Mouse (Mus musculus) heart, adult 8-10 months (tissue): ENCODE measurements around the gene Srgn. TPM values are rescaled to one million over a fixed set of nuclear protein-coding genes. Genes with fewer than 3 reads are reported as not detected.
"Not testable (repeated sequence)": the region's sequence is repeated elsewhere in the genome, so short reads cannot be mapped to it uniquely, and the experiment has no call there.

ENCODE experiments used
- DNase-seq: peaks from one replicate; pipeline ENCODE4 v3.0.0; 2022; ENCODE audit warnings: low spot score
- total RNA-seq, 4 experiments: library from RNA; stranded (reverse); gene quantifications; 2 replicates each; pipeline ENCODE4 v1.2.4; 2022

The Srgn gene
- total RNA-seq, 4 experiments from 2014 or later = 36.1 to 45.8 (median 37.8) TPM

DNA sequence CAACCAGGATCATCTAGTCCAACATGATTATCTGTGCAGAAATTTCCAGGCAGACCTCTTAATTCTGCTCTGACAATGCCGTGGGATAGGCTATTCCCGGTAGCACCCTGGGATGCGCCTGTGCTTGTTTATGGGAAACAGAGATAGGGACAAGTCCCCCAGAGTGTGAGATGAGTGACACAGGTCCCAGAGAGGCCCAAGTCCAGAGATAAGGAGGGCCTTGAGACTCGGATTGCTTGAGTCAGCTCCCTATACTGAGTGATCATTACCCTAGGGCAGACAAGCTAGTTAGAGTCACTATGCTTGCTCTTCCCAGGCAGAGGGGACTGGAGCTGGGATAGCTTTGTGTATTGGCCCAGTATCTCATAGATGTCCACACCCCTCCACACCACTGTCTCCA lies 5.5 kb downstream of the Srgn start:
- no peak for DNase-seq

DNA sequence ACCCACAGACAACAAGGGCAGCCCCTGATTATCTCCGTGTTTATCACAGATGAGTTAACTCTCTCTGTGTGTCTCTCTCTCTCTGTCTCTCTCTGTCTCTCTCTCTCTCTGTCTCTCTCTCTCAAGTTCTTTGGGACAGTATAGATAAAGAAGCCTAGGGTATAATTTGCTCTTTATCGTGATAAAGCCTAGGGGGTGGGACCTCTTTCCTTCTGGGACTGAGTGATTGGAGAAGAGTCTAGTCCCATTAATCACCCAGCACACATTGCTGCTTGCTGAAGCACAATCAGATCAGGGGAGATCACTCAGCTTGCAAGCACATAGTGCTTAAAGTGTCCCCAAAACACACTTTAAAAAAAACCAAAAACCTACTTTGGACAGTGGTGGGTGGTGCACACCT lies 6.3 kb downstream of the Srgn start:
- DNase-seq = no peak

DNA sequence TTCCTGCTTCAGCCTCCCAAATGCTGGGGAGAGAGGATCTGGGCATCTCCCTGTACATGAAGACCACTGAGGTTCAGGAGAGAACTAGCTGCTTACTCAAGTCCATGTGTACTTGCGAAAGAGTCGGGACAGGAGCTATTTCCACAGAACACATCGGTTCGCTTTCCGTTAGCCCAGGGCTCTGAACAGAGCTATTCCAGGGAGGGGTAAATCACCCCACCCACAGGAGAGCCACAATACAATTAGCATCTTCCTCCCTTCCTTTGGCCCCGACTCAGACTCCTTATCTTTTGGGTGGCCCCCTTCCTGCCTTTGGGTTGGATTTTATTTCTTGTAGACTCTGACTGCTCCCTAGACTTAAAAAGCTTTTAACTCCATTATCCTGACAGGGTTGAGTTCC lies 9.7 kb downstream of the Srgn start:
- no peak for DNase-seq

DNA sequence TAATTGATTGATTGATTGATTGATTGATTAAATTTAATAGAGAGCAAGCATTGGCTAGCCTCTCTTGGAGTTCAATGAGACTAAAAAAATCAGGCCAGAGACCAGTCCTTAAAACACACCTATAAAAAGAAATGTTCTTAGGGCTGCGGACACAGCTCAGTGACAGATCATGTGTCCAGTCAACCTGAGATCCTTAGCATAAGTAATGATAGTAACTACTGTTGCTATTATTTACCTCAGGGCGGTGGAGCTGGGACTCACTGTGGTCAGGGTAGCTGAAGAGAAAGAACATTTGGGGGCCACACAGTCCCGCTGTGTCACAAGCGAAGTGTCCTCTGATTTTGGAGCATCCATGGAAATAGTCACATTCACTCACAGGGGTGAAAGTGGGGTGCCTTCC lies 14.4 kb downstream of the Srgn start:
- no peak for DNase-seq

DNA sequence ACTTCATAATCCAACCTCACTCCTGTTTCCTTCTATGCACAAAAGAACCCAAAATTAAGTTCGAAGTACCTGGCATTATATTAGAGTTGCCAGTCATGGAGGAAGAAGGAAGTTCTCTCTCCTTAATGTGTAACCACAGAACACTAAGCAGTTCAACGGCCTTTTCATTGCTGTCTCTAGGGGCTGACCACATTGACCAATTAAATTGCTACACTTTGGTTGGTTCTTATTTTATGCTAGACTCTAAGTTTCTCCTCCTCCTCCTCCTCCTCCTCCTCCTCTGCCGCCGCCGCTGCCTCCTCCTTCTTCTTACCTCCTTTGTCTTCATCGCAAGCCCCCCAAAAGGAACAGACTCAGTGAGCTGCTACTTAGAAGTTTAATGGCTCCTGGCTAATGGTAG lies 15.7 kb downstream of the Srgn start:
- DNase-seq = no peak

DNA sequence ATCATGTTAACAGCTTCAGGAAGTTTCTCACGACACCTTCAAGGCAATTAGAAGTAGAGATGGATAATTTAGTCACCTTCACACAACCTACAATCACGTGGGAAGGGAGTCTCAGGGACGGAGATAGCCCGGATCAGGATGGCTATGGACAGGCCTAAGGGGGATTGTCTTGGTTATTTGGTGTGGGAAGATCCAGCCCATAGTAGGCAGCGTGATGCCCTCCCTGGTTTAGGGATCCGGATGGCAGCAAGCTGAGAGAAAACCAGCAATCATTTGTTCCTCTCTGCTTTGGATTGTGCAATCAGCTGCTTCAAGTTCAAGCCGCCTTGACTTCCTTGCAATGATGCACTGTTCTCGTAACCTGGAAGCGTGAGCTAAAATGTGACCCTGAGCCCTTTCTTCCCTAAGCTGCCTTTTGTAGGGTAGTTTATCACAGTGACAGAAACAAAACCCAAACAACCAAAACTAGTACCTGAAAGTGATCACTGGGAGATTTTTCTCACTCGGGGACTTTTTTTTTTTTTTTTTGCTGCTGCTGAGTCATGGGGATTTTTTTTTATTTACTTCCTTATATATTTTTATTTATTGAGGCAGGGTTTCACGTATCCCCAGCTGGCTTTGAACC lies 18.1 kb downstream of the Srgn start:
- no peak for DNase-seq

DNA sequence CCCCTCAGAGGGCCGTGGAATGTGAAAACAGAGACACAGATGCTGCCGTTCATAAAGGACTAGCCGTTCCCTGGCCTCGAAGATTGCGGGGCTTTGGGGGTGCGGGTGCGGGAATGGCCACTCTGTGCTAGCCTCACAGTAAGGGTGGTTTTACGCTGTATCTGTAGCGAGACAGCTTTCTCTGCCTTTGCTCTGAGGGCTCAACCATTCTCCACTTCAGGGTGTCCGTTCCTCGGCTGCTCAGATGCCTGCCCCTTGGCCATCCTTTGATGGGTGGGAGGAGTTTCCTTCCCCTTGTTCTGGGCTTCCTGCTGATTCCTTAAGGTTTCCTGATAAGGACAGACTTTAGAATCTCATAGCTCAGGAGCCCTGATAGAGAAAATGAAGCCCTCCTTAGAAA lies 18.8 kb downstream of the Srgn start:
- DNase-seq = peak; percentile 82

DNA sequence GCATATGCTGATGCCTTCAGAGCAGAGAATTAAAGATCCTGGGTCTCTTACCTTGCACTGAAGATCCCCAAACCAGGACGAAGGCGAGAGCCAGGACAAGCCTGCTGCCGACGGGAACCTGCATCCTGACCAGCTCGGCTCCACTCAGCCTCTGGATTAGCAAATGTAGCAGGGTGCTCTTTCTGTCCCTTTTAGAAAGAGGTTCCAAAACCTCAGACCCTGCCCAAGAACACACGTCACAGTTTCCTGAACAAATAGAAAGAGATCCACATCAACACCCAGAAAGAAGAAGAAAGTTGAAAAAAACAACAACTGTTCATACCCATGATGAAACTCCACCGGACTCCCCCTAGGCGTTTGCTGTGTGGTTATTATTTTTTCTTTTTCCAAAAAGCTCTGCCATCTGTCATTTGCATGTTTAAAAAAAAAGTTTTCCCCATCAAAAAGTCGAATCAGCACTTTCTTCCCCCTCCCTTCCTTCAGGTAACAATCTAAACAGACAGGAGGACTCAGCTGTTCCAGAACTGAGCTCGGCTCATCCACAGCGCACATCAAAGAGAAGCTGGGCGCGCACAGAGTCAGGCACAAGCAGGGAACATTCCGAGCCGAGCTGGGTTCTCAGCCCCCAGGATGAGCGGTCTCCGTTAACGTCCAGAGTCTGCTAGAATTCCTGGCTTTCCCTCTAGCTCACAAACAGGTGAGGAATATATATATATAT lies 19.5 kb downstream of the Srgn start:
- DNase-seq = peak; percentile 89

DNA sequence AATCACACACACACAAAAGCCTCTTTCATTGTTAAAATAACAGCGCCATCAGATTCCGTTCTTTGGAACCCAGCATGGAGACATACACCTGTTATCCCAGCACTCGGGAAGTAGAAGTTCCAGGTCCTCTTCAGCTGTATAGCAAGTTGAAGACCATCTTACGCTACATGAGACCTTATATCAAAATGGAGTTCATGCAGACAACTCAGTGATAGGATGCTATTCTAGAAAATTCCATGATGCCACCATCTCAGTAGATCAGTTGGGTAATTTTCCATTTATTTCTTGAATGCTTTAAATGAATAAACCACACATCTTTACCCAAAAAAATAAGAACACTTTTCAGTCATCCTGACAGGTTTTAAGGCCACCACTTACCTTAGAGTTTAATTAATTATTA lies 20.2 kb downstream of the Srgn start:
- no peak for DNase-seq

DNA sequence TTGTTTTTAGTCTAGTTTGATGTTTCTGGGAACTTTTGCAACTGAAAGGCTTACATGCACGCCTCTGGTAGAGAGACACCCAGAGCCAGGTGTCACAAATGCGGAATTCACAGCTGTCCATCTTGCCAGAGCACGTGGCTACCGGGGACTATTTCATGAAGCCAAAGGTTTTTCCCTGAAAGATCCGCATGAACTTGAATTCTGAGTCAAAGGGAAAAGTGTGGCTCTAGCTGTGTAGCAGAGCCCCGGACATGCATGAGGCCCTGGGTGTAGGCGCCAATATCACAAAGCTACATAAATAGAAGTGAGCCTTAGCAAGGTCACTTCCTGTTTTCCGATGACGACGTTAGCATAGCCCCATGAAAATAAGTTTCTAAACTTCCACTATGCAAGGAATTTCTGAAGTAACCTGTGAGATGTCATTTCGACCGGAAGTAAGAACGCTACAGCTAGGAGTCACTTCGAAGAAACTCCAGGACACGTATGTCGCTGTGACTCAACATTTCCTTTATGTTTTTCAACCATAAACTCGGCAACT lies 21.2 kb downstream of the Srgn start:
- DNase-seq = no peak

DNA sequence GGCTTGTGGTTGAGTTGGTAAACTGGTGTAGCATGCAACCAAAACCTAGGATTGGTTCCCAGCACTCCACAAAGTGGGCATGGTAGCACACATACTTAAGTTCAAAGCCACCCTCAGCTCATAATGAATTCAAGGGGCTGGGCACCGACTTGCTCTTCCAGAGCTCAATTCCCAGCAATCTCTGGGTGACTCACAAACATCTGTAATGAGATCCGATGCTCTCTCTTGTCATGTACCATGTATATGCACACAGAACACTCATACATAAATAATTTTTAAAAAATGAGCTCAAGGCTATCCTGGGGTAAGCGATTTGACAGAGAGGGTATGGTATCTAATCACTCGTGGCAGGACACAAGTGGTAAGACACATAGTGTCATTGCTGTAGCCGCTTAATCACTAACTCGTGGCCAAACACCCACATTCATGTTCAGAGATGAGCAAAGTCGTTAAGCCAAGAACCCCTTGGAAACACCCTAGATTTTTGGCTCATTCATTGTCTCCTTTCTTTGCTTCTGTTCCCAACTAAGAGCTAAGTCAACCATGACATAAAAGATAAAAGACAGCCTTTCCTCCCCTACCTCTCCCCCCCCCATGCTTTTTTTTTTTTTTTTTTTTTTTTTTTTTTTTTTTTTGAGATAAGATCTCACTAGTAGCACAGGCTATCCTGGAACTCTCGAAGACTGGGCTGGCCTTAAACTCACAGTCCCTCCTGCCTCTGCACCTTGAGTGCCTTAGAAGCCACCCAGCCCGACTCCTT lies 21.8 kb downstream of the Srgn start:
- DNase-seq = no peak

DNA sequence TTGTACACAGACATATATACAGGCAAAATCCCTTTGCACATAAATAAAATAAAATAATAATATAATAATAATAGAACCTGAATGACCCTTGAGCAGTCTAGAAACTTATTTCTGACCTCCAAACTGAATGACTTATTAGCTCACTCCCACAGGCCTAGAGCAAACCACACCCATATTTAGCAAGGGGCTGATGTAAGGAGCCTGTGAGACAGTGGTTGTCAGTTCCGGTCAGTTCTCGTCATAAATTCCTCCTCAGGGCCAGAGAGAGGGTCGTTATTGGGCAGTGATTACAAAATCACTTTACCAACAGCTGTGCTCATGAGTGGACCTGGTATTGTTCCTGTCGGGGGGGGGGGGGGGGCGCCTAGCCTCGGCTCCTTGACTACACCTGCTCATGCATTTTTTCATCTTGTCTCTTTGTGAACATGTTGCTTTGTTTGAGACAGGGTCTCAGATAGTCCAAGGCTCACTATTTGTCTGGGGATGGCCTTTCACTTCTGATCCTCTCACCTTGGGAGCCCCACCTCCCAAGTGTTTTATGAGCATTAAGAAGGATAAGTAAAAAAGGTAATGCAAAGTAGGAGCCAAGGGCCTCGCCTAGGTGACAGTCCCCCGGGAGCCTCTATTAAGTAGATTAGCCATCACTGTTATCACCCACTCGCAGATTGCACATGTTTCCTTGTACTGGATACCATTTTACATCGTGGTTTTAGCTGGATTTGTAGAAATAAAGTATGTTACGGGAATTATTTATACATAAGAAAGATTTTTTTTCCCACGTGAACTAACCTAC lies 23.2 kb downstream of the Srgn start:
- DNase-seq = no peak

DNA sequence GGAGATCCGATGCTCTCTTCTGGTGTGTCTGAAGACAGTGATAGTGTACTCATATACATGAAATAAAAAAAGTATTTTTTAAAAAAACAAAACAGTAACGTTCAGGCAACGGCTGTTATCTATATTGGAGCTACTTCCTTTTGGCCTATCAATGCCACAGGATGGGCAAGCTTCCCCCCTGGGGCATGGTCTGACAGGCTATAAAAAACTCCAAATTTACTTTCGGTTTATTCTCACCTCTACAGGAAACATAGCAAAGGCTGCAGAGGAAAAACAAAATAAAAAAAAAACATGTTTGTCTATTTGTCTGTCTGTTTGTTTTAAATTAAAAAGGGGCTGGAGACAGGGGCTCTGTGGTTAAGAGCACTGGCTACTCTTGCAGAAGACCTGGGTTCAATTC lies 23.9 kb downstream of the Srgn start:
- no peak for DNase-seq

DNA sequence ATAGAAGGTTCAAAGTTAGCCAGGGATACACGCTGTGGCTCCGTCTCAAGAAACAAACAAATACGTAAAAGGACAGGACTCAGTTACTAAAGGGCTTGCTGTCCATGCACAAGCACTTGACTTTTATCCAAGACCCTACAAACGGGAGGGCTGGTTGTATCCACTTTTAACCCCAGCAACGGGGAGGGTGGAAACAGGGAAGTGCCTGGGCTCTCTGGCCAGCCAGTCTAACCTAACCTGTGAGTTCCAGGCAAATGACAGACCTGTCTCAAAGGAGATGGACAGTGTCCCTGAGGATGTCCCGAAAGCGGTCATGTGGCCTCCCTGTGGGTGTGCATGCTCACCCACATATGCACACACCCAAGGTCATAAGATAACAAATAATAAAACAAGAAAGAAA lies 25.3 kb downstream of the Srgn start:
- DNase-seq = no peak

DNA sequence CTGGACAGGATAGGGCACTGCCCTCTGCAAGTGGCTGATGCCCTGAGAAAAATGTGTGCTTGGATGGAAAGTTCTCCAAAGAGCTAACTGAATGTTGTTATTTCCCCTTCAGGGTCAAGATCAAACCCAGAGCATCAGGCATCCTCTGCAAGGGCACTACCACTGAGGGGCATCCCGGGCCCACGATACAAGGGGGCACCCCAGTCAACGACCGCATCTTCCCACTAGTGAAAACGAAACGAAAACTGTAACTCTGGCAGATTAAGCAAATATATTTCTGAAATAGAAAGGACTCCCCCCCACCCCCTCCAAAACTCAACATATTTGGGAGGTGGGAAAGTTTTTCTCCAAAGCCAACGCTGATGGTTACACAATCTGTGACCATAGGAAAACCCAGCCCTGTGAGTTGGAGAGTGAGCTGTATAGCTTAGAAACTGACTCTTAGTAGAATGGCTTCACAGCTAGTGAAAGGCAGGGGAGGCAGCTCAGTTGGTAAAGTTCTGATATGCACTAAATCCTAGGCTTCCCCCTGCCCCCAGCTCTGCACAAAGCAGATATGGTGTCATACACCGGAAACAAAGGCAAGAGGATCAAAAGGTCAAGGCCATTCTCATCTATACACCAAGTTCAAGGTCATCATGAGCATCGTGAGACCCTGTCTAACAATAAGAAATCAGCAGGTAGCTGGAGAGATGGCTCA lies 26.2 kb downstream of the Srgn start:
- no peak for DNase-seq

DNA sequence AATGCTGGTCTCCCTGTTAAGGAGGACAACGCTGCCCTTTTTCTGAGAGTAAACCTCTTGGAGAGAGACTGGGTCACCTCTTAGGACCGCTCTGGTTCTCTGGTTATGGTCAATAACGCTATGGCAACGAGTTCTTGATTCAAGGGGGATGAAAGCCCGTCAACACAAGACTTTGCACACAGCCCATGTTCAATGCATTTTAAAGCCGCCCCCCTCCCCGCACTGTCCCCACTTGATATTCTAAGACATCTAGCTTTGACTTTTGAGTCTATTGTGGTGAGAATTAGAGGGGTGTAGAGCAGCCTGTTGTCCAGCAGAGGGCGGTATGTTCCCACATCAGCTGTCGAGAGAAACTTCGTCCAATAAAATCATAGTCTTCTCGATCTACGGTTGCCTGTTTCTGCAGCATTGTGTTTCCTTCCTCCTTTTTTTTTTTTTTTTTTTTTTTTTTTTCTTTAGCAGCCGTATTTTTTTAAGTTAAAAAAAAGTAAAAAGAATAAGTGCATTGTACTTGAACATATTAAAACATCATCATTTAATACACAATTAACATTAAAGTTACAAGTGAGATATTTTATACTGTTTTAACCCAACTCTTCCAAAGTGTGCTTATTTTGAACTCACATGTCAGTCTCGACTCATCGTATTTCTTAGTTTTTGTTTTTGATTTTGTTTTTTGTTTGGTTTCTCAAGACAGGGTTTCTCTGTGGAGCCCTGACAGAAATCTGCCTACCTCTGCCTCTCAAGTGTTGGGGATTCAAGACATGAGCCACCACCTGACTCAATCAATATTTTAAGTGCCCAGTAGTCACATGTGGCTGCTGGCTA lies 26.9 kb downstream of the Srgn start:
- DNase-seq = peak; percentile 80

DNA sequence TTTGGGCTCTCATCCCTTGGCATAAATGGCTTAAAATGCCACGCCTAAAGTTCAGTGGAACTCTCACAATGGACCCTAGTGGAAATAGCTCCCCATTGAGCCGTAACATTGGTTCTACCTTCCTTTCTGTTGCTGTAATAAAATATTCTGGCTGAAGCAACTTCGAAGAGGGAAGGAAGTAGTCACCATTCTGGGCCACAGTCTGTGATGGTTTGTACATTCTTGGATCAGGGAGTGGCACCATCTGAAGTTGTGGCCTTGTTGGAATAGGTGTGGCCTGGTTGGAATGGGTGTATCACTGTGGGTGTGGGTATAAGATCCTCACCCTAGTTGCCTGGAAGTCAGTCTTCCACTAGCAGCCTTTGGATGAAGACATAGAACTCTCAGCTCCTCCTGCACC lies 35.6 kb downstream of the Srgn start:
- not testable (repeated sequence) for DNase-seq

DNA sequence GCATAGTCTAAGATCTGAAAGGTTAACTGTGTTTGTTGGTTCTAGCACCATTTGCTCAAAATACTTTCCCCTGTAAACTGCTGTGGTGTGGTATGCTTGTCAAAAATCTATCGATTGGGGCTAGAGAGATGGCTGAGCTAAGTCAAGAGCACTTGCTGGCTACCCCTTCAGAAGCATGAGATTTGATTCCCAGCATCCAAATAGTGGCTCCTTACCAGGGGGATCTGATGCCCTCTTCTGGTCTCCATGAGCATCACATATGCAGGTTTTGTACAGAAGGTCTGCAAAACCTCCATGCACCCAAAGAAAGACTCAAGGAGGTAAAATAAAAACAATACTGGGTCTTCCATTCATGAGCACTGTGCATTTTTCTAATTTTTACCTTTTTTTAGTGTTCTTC lies 39.0 kb downstream of the Srgn start:
- peak; percentile 57 for DNase-seq

DNA sequence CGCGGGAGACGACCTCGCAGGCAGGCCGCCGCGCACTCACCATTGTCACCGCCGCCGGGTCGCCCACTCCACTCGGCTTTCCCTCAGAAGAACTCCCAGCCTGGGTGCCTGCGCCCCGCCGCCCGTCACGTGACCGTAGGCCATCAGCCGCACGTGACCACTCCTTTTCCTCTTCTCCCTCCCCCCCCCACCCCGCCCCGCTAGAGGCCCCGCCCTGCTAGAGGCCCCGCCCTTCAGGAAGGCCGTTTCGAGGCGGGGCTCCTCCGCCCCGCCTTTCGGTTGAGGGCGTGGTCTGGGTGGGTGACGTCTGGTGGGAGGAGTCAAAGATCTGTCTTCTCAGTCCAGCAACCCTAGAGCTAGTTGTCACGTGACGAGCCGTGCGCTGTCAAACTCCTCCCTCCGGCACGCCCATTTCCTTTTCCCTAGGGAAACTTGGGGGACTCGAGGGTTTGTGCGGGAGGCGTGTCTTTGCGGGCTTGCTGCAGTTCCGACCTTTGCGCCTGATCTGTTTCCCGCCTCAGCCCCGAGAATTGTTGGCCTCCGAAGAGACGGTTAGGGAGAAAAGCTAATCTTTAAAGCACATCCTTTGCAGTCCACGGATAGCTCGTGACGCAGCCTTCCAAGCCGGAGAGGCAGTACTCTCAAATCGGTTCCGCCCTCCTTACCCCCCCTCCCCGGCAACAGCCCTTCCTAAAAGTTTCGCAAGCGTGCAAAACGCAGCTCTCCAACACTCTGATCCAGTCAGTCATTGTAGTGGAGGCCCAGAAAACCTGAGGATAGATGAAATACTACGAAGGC lies 40.4 kb downstream of the Srgn start, which contains the start of gene Vps26a:
Vps26a (minus strand) TSS at position 188 of the 798 bp plus-strand sequence.
- DNase-seq = peak; percentile 100
